Mouse (Mus musculus) olfactory bulb, adult 2 months (tissue): ENCODE measurements around the gene Mlf1. TPM values are rescaled to one million over a fixed set of nuclear protein-coding genes. Genes with fewer than 3 reads are reported as not detected.

ENCODE experiments used
- H3K27ac ChIP-seq: fragments of 200-500 bp; 2 replicates; pipeline ENCODE4 v1.5.1; 2012; ENCODE audit warnings: low read depth, low read length; ENCODE audit not compliant: insufficient read depth
- H3K4me1 ChIP-seq: fragments of 200-500 bp; 2 replicates; pipeline ENCODE4 v1.6.1; 2012; ENCODE audit warnings: low read length; ENCODE audit not compliant: control insufficient read depth, insufficient read depth
- H3K4me3 ChIP-seq: fragments of 200-500 bp; 2 replicates; pipeline ENCODE4 v1.5.1; 2012; ENCODE audit warnings: mild to moderate bottlenecking, low read depth, low read length, moderate library complexity; ENCODE audit not compliant: insufficient read depth
- CTCF ChIP-seq: fragments of 200-500 bp; IDR thresholded peaks from 2 replicates; pipeline ENCODE4 v1.5.1; 2012; ENCODE audit warnings: low read depth, mild to moderate bottlenecking, low read length, moderate library complexity; ENCODE audit not compliant: insufficient read depth
- POLR2A ChIP-seq: fragments of 200-500 bp; IDR thresholded peaks from 2 replicates; pipeline ENCODE4 v1.6.1; 2012; ENCODE audit warnings: mild to moderate bottlenecking, low read depth, low read length, moderate library complexity; ENCODE audit not compliant: insufficient read depth
- WGBS: fragments of 180-500 bp; shearing (Covaris S2); methylation state at CpG from one replicate; pipeline ENCODE4 v1.1.7; 2018; 5-methylcytosine and 5-hydroxymethylcytosine counted together
- polyA plus RNA-seq: library from polyadenylated mRNA; stranded (reverse); fragments of >200 nt; gene quantifications from 2 replicates; pipeline ENCODE4 v1.2.4, GENCODE M21; 2012; ENCODE audit warnings: low replicate concordance; ENCODE audit not compliant: missing spikeins, insufficient read depth, insufficient read length

The Mlf1 gene
- polyA plus RNA-seq = not detected in 2 replicates

GRCm38 (mm10) chr3:67373872-67374271 lies at the start of gene Mlf1:
Gene Mlf1, plus strand, starts transcription at chr3:67374097.
- peak within 1 kb of the TSS; percentile 64 for H3K4me3 ChIP-seq
- H3K4me1 ChIP-seq = peaks cover 5% of the 10 kb centered on the region; the same call in 1 of the 2 replicates
- under 1% methylated on average over 35 of the region's 35 CpGs for WGBS
- H3K27ac ChIP-seq = no peak within 1 kb of the TSS
- TF ChIP-seq POLR2A (0 out of 2 replicates have a peak, but pooled peaks have one; percentile 24), CTCF (no peak; the same call in 1 of the 2 replicates)

- TF ChIP-seq CTCF (no peak), POLR2A (no peak)
- 59% methylated on average over 3 of the region's 3 CpGs for WGBS
- H3K4me1 ChIP-seq = no peaks in the 10 kb centered on the region
- no peak overlapping the region for H3K4me3 ChIP-seq
- H3K27ac ChIP-seq = no peak overlapping the region
Measured at GRCm38 (mm10) chr3:67339558-67339957, 34.3 kb upstream of the Mlf1 start.

GRCm38 (mm10) chr3:67340921-67341320 lies 33.0 kb upstream of the Mlf1 start:
- WGBS = 62% methylated on average over 7 of the region's 7 CpGs
- Histone ChIP-seq H3K4me1 (no peaks in the 10 kb centered on the region), H3K4me3 (no peak overlapping the region), H3K27ac (no peak overlapping the region)
- TF ChIP-seq CTCF = no peak
- no peak for TF ChIP-seq POLR2A

GRCm38 (mm10) chr3:67343004-67343662 lies 30.8 kb upstream of the Mlf1 start:
- no peak overlapping the region for H3K4me3 ChIP-seq
- 63% methylated on average over 5 of the region's 5 CpGs for WGBS
- H3K27ac ChIP-seq = no peak overlapping the region
- TF ChIP-seq POLR2A = no peak
- no peak for TF ChIP-seq CTCF
- no peaks in the 10 kb centered on the region for H3K4me1 ChIP-seq

- TF ChIP-seq CTCF = no peak
- no peak for TF ChIP-seq POLR2A
- Histone ChIP-seq H3K27ac (no peak overlapping the region), H3K4me3 (no peak overlapping the region), H3K4me1 (no peaks in the 10 kb centered on the region)
- 16% methylated on average over 2 of the region's 2 CpGs for WGBS
Measured at GRCm38 (mm10) chr3:67344599-67344998, 29.3 kb upstream of the Mlf1 start.

- 35% methylated on average over 2 of the region's 2 CpGs for WGBS
- Histone ChIP-seq H3K4me3 (no peak overlapping the region), H3K4me1 (no peaks in the 10 kb centered on the region), H3K27ac (no peak overlapping the region)
- no peak for TF ChIP-seq POLR2A
Measured at GRCm38 (mm10) chr3:67346674-67347073, 27.2 kb upstream of the Mlf1 start.

GRCm38 (mm10) chr3:67351406-67352127 lies 22.3 kb upstream of the Mlf1 start:
- Histone ChIP-seq H3K4me1 (no peaks in the 10 kb centered on the region), H3K4me3 (no peak overlapping the region), H3K27ac (no peak overlapping the region)
- 64% methylated on average over 12 of the region's 12 CpGs for WGBS
- TF ChIP-seq CTCF = no peak
- TF ChIP-seq POLR2A = no peak

GRCm38 (mm10) chr3:67352128-67352762 lies 21.7 kb upstream of the Mlf1 start:
- no peak for TF ChIP-seq POLR2A
- TF ChIP-seq CTCF = no peak
- Histone ChIP-seq H3K4me3 (no peak overlapping the region), H3K4me1 (no peaks in the 10 kb centered on the region), H3K27ac (no peak overlapping the region)
- 38% methylated on average over 3 of the region's 5 CpGs for WGBS

GRCm38 (mm10) chr3:67352763-67353149 lies 21.1 kb upstream of the Mlf1 start:
- Histone ChIP-seq H3K4me3 (no peak overlapping the region), H3K27ac (no peak overlapping the region), H3K4me1 (no peaks in the 10 kb centered on the region)
- TF ChIP-seq CTCF (no peak), POLR2A (no peak)
- WGBS = 80% methylated on average over 3 of the region's 3 CpGs
